Mouse (Mus musculus) midbrain, embryonic 14.5 days (tissue): ENCODE data around the gene Atp13a3. TPM values are rescaled to one million over a fixed set of nuclear protein-coding genes. Genes with fewer than 3 reads are reported as not detected.

Experiments
- ATAC-seq: fragments of 200-750 bp; cut with Nextera tagmentation; 2 replicates; pipeline ENCODE4 v1.8.0; 2017; ENCODE audit warnings: moderate number of reproducible peaks, moderate library complexity; ENCODE audit not compliant: low FRiP score, low TSS enrichment
- DNase-seq: peaks from one replicate; pipeline ENCODE4 v3.0.0-alpha.2; 2015
- H3K27ac ChIP-seq: fragments of 300-500 bp; sonication (generic); replicated peaks from 2 replicates; pipeline ENCODE4 v1.5.1; 2014; ENCODE audit warnings: mild to moderate bottlenecking, low read depth, low read length, moderate library complexity
- H3K27me3 ChIP-seq: fragments of 300-500 bp; sonication (generic); 2 replicates; pipeline ENCODE4 v1.6.1; 2014; ENCODE audit warnings: low read length, control low read depth, mixed read lengths; ENCODE audit not compliant: control insufficient read depth, insufficient read depth
- H3K36me3 ChIP-seq: fragments of 300-500 bp; sonication (generic); 2 replicates; pipeline ENCODE4 v1.6.1; 2014; ENCODE audit warnings: low read length, control low read depth; ENCODE audit not compliant: control insufficient read depth, insufficient read depth
- H3K4me1 ChIP-seq: fragments of 300-500 bp; sonication (generic); 2 replicates; pipeline ENCODE4 v1.6.1; 2014; ENCODE audit warnings: mild to moderate bottlenecking, antibody characterized with exemption, low read length, control low read depth; ENCODE audit not compliant: control insufficient read depth, insufficient read depth
- H3K4me2 ChIP-seq: fragments of 300-500 bp; sonication (generic); 2 replicates; pipeline ENCODE4 v1.6.1; 2014; ENCODE audit warnings: mild to moderate bottlenecking, low read length, moderate library complexity
- H3K4me3 ChIP-seq: fragments of 300-500 bp; sonication (generic); replicated peaks from 2 replicates; pipeline ENCODE4 v1.5.1; 2014; ENCODE audit warnings: low read depth, low read length
- H3K9ac ChIP-seq: fragments of 300-500 bp; sonication (generic); replicated peaks from 2 replicates; pipeline ENCODE4 v1.6.1; 2014; ENCODE audit warnings: mild to moderate bottlenecking, low read length, moderate library complexity
- H3K9me3 ChIP-seq: fragments of 300-500 bp; sonication (generic); 2 replicates; pipeline ENCODE4 v1.6.1; 2016; ENCODE audit warnings: low read length, control low read depth, mixed read lengths; ENCODE audit not compliant: control insufficient read depth
- WGBS: fragments of 180-500 bp; shearing (Covaris S2); extraction: QIAGEN DNeasy Blood & Tissue Kit; methylation state at CpG from one replicate; pipeline ENCODE4 v1.1.7; 2014; 5-methylcytosine and 5-hydroxymethylcytosine counted together
- polyA plus RNA-seq: library from polyadenylated mRNA; unstranded; fragments of >200 nt; fragmentation: Nextera tagmentation; extraction: Ambion mirVana; gene quantifications from 2 replicates; pipeline ENCODE4 v1.2.1, GENCODE M21; 2014

Gene Atp13a3
- polyA plus RNA-seq, 1 experiment from 2014 or later: 10.9 TPM

- no peak overlapping the region for H3K4me2 ChIP-seq
Measured at GRCm38 (mm10) chr16:30285701-30286100, 120.1 kb downstream of the Atp13a3 start.

GRCm38 (mm10) chr16:30283743-30284337, 121.9 kb downstream of the Atp13a3 start:
- Histone ChIP-seq H3K36me3 (no peaks in the 10 kb centered on the region), H3K4me2 (peak overlapping the region; percentile 50), H3K9ac (peak overlapping the region; percentile 21; the same call in 1 of the 2 replicates), H3K4me3 (0 out of 2 replicates have a peak overlapping the region, but pooled peaks have one; percentile 9), H3K27ac (no peak overlapping the region), H3K4me1 (peaks cover 3% of the 10 kb centered on the region; the same call in 1 of the 2 replicates), H3K27me3 (peaks cover 29% of the 10 kb centered on the region), H3K9me3 (no peaks in the 10 kb centered on the region)
- WGBS: 2% methylated on average over 15 of the region's 15 CpGs
- DNase-seq (peak; percentile 85), ATAC-seq (peak; percentile 62)

More at GRCm38 (mm10) chr16:30285701-30286100, 120.1 kb downstream of the Atp13a3 start:
- no peaks in the 10 kb centered on the region for H3K9me3 ChIP-seq
- DNase-seq: no peak
- no peak for ATAC-seq
- H3K27ac ChIP-seq: no peak overlapping the region
- 59% methylated on average over 4 of the region's 4 CpGs for WGBS
- H3K4me1 ChIP-seq: peaks cover 3% of the 10 kb centered on the region; the same call in 1 of the 2 replicates
- H3K36me3 ChIP-seq: no peaks in the 10 kb centered on the region
- H3K4me3 ChIP-seq: no peak overlapping the region
- H3K27me3 ChIP-seq: peaks cover 29% of the 10 kb centered on the region
- no peak overlapping the region for H3K9ac ChIP-seq

- DNase-seq (peak; percentile 44), ATAC-seq (peak; percentile 29; the same call in 1 of the 2 replicates)
- WGBS: 7% methylated on average over 34 of the region's 34 CpGs
- Histone ChIP-seq H3K4me3 (peak within 1 kb of the TSS; percentile 21), H3K27ac (no peak within 1 kb of the TSS), H3K27me3 (peaks cover 29% of the 10 kb centered on the region), H3K9me3 (no peaks in the 10 kb centered on the region), H3K4me1 (peaks cover 3% of the 10 kb centered on the region; the same call in 1 of the 2 replicates), H3K36me3 (no peaks in the 10 kb centered on the region), H3K9ac (peak within 1 kb of the TSS; percentile 21; the same call in 1 of the 2 replicates), H3K4me2 (peak within 1 kb of the TSS; percentile 50)
Measured at GRCm38 (mm10) chr16:30282844-30283495, 122.8 kb downstream of the Atp13a3 start, which contains the start of gene Lrrc15. Gene Lrrc15 (minus strand): TSS chr16:30283256.

DNA sequence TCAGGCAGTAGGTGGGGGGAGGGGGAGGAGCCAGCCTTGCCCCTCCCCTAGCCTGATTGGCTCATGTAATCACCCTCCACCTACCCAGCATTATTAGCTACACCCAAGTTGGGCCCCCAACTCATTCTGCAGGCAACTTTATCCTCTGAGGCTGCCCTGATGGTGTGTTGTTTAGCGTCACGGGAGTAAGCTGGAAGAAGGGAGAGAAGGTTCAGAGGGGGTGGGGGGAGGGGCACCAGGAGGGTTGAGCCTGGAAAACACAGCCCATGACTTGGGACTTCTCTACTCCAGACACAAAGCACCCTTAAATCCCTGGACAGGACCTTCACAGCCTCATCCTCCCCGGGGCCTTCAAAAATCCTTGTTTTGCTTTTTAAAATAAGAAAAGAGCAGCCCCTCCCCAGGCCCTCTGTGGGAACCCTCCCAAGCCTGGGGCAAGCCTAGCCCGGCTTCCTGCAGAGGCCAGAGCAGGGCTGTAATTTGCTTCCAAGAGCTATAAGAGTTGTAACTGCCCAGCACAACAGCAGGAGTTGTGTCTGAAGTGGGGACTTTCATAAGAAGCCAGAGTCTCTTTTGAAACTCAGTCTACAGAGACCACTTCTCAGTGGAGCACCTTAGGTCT, 125.0 kb downstream of the Atp13a3 start:
- DNase-seq (no peak), ATAC-seq (no peak)
- no peak overlapping the region for H3K4me2 ChIP-seq
- no peak overlapping the region for H3K27ac ChIP-seq
- peaks cover 3% of the 10 kb centered on the region; the same call in 1 of the 2 replicates for H3K4me1 ChIP-seq
- no peaks in the 10 kb centered on the region for H3K9me3 ChIP-seq
- H3K27me3 ChIP-seq: peaks cover 29% of the 10 kb centered on the region
- H3K9ac ChIP-seq: no peak overlapping the region
- WGBS: 19% methylated on average over 4 of the region's 4 CpGs
- no peak overlapping the region for H3K4me3 ChIP-seq
- H3K36me3 ChIP-seq: no peaks in the 10 kb centered on the region

GRCm38 (mm10) chr16:30278406-30278805, 127.4 kb downstream of the Atp13a3 start:
- WGBS: 88% methylated on average over 11 of the region's 11 CpGs
- no peak for DNase-seq
- no peak overlapping the region for H3K4me3 ChIP-seq
- no peak overlapping the region for H3K4me2 ChIP-seq
- peaks cover 3% of the 10 kb centered on the region; the same call in 1 of the 2 replicates for H3K4me1 ChIP-seq
- H3K9ac ChIP-seq: no peak overlapping the region
- H3K27me3 ChIP-seq: peaks cover 17% of the 10 kb centered on the region
- no peak overlapping the region for H3K27ac ChIP-seq
- ATAC-seq: no peak
- no peaks in the 10 kb centered on the region for H3K9me3 ChIP-seq
- H3K36me3 ChIP-seq: no peaks in the 10 kb centered on the region

DNA sequence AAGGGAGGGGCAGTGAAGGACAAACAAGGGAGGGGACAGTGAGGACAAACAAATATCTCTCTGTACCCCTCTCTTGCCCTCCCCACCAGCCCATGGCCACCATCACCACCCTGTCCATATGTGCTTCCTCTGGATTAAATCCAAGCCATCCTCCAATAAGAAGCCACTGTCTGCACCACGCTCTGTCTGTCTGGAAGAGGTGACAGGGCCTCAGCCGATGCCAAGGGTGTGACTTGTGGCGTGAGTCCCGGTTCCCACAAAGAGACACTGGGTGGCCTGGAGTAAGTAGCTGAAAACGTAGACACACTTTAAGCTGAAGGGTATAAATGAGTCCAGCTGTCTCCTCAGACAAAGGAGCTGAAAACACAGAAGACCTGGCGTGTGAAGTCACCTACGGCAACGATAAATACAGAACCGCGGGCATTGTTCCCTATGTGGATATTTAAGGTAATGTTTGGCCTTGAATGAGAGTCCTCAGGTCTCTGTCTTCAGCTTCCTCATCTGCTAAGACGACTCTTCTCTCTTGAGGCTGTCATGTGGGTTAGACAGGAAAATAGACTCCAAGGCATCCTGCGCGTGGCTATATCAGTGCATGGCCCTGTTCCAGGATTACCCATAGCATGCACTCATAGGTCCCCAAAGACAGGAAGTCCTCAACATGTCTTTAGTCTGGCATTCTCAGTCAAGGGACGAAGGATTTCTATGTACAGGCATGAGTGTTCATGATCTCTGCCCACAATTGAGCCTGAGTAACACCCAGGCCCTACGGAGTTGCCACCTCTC, 130.0 kb downstream of the Atp13a3 start:
- H3K4me2 ChIP-seq: no peak overlapping the region
- H3K36me3 ChIP-seq: no peaks in the 10 kb centered on the region
- DNase-seq: no peak
- H3K9me3 ChIP-seq: no peaks in the 10 kb centered on the region
- no peak overlapping the region for H3K4me3 ChIP-seq
- no peaks in the 10 kb centered on the region for H3K27me3 ChIP-seq
- WGBS: 76% methylated on average over 15 of the region's 15 CpGs
- no peak overlapping the region for H3K27ac ChIP-seq
- no peak for ATAC-seq
- H3K4me1 ChIP-seq: no peaks in the 10 kb centered on the region
- H3K9ac ChIP-seq: no peak overlapping the region

GRCm38 (mm10) chr16:30273065-30273464, 132.7 kb downstream of the Atp13a3 start:
- DNase-seq (no peak), ATAC-seq (no peak)
- no peak overlapping the region for H3K27ac ChIP-seq
- H3K9ac ChIP-seq: no peak overlapping the region
- no peaks in the 10 kb centered on the region for H3K4me1 ChIP-seq
- no peak overlapping the region for H3K4me3 ChIP-seq
- no peak overlapping the region for H3K4me2 ChIP-seq
- no peaks in the 10 kb centered on the region for H3K27me3 ChIP-seq
- H3K9me3 ChIP-seq: no peaks in the 10 kb centered on the region
- no peaks in the 10 kb centered on the region for H3K36me3 ChIP-seq
- 95% methylated on average over 8 of the region's 8 CpGs for WGBS

DNA sequence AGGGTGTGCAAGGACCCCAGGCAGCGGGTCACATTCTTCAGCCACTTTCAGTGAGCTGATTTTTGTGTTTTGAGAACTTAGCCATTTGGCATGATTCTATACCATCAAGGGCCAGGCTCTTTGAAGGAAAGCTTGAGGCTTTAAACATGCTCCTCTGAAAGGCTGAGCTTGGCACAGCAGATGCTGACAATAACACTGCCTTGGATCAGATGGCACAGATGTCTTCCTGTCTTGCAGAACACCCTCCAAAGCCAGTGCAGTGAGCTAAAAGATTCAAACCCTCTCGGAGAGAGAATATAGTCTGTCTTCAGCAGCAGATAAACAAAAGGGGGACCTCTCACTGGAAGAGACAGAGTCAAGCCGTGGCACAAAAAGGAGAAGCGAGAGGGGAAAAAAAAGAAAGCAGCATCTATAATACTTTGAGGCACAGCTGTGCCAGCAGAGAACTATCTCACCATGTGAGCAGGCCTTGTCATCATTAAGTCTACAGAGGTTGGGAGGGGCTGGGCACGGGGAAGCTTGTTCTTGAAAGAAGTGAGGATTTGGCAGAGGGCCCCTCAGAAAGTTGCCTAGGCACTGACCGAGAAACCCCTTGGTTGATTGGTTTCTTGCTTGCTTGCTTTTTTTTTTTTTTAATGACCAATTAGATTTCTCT, 133.7 kb downstream of the Atp13a3 start:
- no peaks in the 10 kb centered on the region for H3K9me3 ChIP-seq
- WGBS: 57% methylated on average over 6 of the region's 6 CpGs
- no peak overlapping the region for H3K9ac ChIP-seq
- no peaks in the 10 kb centered on the region for H3K27me3 ChIP-seq
- H3K27ac ChIP-seq: no peak overlapping the region
- no peak overlapping the region for H3K4me3 ChIP-seq
- H3K4me1 ChIP-seq: no peaks in the 10 kb centered on the region
- ATAC-seq (no peak), DNase-seq (no peak)
- no peaks in the 10 kb centered on the region for H3K36me3 ChIP-seq
- no peak overlapping the region for H3K4me2 ChIP-seq
